Mouse (Mus musculus): Measurements from ENCODE around the gene AI182371. TPM values are rescaled to one million over a fixed set of nuclear protein-coding genes. Genes with fewer than 3 reads are reported as not detected.

Gene AI182371
- polyA plus RNA-seq, 1 experiment from 2014 or later: 0.46 TPM

- Histone ChIP-seq H3K9ac (replicated peaks; ENCODE audit: low read length) (no peak overlapping the region), H3K4me1 (ENCODE audit: insufficient read depth, low read length) (no peaks in the 10 kb centered on the region), H3K4me2 (replicated peaks; ENCODE audit: low read depth, low read length) (no peak overlapping the region), H3K27ac (ENCODE audit: low read length) (no peak overlapping the region), H3K36me3 (ENCODE audit: insufficient read depth, low read length) (no peaks in the 10 kb centered on the region), H3K4me3 (ENCODE audit: low read length) (no peak overlapping the region), H3K27me3 (ENCODE audit: insufficient read depth, low read length) (no peaks in the 10 kb centered on the region), H3K9me3 (ENCODE audit: low read length) (no peaks in the 10 kb centered on the region)
- ATAC-seq (ENCODE audit: low FRiP score, low TSS enrichment): no peak
- 85% methylated on average over 3 of the region's 3 CpGs for WGBS
Observed at GRCm38 (mm10) chr2:35074328-35074727, 27.0 kb downstream of the AI182371 start.

GRCm38 (mm10) chr2:35072547-35072946 lies 28.8 kb downstream of the AI182371 start:
- no peaks in the 10 kb centered on the region for H3K9me3 ChIP-seq (ENCODE audit: low read length)
- ATAC-seq (ENCODE audit: low FRiP score, low TSS enrichment): no peak
- H3K4me2 ChIP-seq (replicated peaks; ENCODE audit: low read depth, low read length): no peak overlapping the region
- H3K27ac ChIP-seq (ENCODE audit: low read length): peak overlapping the region; percentile 23; the same call in 1 of the 2 replicates
- H3K4me1 ChIP-seq (ENCODE audit: insufficient read depth, low read length): no peaks in the 10 kb centered on the region
- H3K4me3 ChIP-seq (ENCODE audit: low read length): no peak overlapping the region
- WGBS: 42% methylated on average over 2 of the region's 2 CpGs
- H3K9ac ChIP-seq (replicated peaks; ENCODE audit: low read length): no peak overlapping the region
- no peaks in the 10 kb centered on the region for H3K36me3 ChIP-seq (ENCODE audit: insufficient read depth, low read length)
- no peaks in the 10 kb centered on the region for H3K27me3 ChIP-seq (ENCODE audit: insufficient read depth, low read length)

GRCm38 (mm10) chr2:35070275-35070674 lies 31.1 kb downstream of the AI182371 start:
- no peak overlapping the region for H3K9ac ChIP-seq (replicated peaks; ENCODE audit: low read length)
- no peak overlapping the region for H3K4me3 ChIP-seq (ENCODE audit: low read length)
- H3K4me1 ChIP-seq (ENCODE audit: insufficient read depth, low read length): no peaks in the 10 kb centered on the region
- no peaks in the 10 kb centered on the region for H3K36me3 ChIP-seq (ENCODE audit: insufficient read depth, low read length)
- no peaks in the 10 kb centered on the region for H3K27me3 ChIP-seq (ENCODE audit: insufficient read depth, low read length)
- no peaks in the 10 kb centered on the region for H3K9me3 ChIP-seq (ENCODE audit: low read length)
- 42% methylated on average over 4 of the region's 4 CpGs for WGBS
- no peak overlapping the region; the same call in 1 of the 2 replicates for H3K27ac ChIP-seq (ENCODE audit: low read length)
- no peak overlapping the region for H3K4me2 ChIP-seq (replicated peaks; ENCODE audit: low read depth, low read length)
- peak; percentile 54; the same call in 1 of the 2 replicates for ATAC-seq (ENCODE audit: low FRiP score, low TSS enrichment)

GRCm38 (mm10) chr2:35069124-35069523 lies 32.2 kb downstream of the AI182371 start:
- WGBS: 92% methylated on average over 1 of the region's 1 CpGs
- no peak overlapping the region for H3K4me2 ChIP-seq (replicated peaks; ENCODE audit: low read depth, low read length)
- no peak for ATAC-seq (ENCODE audit: low FRiP score, low TSS enrichment)
- no peaks in the 10 kb centered on the region for H3K4me1 ChIP-seq (ENCODE audit: insufficient read depth, low read length)
- no peaks in the 10 kb centered on the region for H3K36me3 ChIP-seq (ENCODE audit: insufficient read depth, low read length)
- no peak overlapping the region for H3K27ac ChIP-seq (ENCODE audit: low read length)
- no peak overlapping the region for H3K4me3 ChIP-seq (ENCODE audit: low read length)
- H3K9ac ChIP-seq (replicated peaks; ENCODE audit: low read length): no peak overlapping the region
- H3K9me3 ChIP-seq (ENCODE audit: low read length): no peaks in the 10 kb centered on the region
- no peaks in the 10 kb centered on the region for H3K27me3 ChIP-seq (ENCODE audit: insufficient read depth, low read length)

GRCm38 (mm10) chr2:35067117-35067516 lies 34.2 kb downstream of the AI182371 start:
- no peak overlapping the region for H3K4me3 ChIP-seq (ENCODE audit: low read length)
- ATAC-seq (ENCODE audit: low FRiP score, low TSS enrichment): no peak
- H3K4me2 ChIP-seq (replicated peaks; ENCODE audit: low read depth, low read length): no peak overlapping the region
- no peak overlapping the region for H3K27ac ChIP-seq (ENCODE audit: low read length)
- H3K36me3 ChIP-seq (ENCODE audit: insufficient read depth, low read length): no peaks in the 10 kb centered on the region
- no peaks in the 10 kb centered on the region for H3K27me3 ChIP-seq (ENCODE audit: insufficient read depth, low read length)
- WGBS: 84% methylated on average over 11 of the region's 11 CpGs
- no peaks in the 10 kb centered on the region for H3K4me1 ChIP-seq (ENCODE audit: insufficient read depth, low read length)
- no peak overlapping the region for H3K9ac ChIP-seq (replicated peaks; ENCODE audit: low read length)
- H3K9me3 ChIP-seq (ENCODE audit: low read length): no peaks in the 10 kb centered on the region

GRCm38 (mm10) chr2:35066525-35067082 lies 34.7 kb downstream of the AI182371 start:
- no peak overlapping the region for H3K9ac ChIP-seq (replicated peaks; ENCODE audit: low read length)
- H3K4me3 ChIP-seq (ENCODE audit: low read length): no peak overlapping the region
- ATAC-seq (ENCODE audit: low FRiP score, low TSS enrichment): no peak
- no peaks in the 10 kb centered on the region for H3K27me3 ChIP-seq (ENCODE audit: insufficient read depth, low read length)
- no peak overlapping the region for H3K27ac ChIP-seq (ENCODE audit: low read length)
- H3K4me2 ChIP-seq (replicated peaks; ENCODE audit: low read depth, low read length): no peak overlapping the region
- H3K36me3 ChIP-seq (ENCODE audit: insufficient read depth, low read length): no peaks in the 10 kb centered on the region
- H3K9me3 ChIP-seq (ENCODE audit: low read length): no peaks in the 10 kb centered on the region
- WGBS: 93% methylated on average over 13 of the region's 13 CpGs
- H3K4me1 ChIP-seq (ENCODE audit: insufficient read depth, low read length): no peaks in the 10 kb centered on the region

- WGBS: 82% methylated on average over 6 of the region's 6 CpGs
- ATAC-seq (ENCODE audit: low FRiP score, low TSS enrichment): no peak
- H3K27me3 ChIP-seq (ENCODE audit: insufficient read depth, low read length): no peaks in the 10 kb centered on the region
- no peak overlapping the region for H3K9ac ChIP-seq (replicated peaks; ENCODE audit: low read length)
- no peak overlapping the region for H3K4me3 ChIP-seq (ENCODE audit: low read length)
- H3K36me3 ChIP-seq (ENCODE audit: insufficient read depth, low read length): no peaks in the 10 kb centered on the region
- H3K4me1 ChIP-seq (ENCODE audit: insufficient read depth, low read length): no peaks in the 10 kb centered on the region
- H3K4me2 ChIP-seq (replicated peaks; ENCODE audit: low read depth, low read length): no peak overlapping the region
- no peaks in the 10 kb centered on the region for H3K9me3 ChIP-seq (ENCODE audit: low read length)
- H3K27ac ChIP-seq (ENCODE audit: low read length): no peak overlapping the region
Observed at GRCm38 (mm10) chr2:35063333-35064030, 37.9 kb downstream of the AI182371 start.

GRCm38 (mm10) chr2:35061338-35061737 lies 40.0 kb downstream of the AI182371 start, which contains the start of gene Hc:
Gene Hc, minus strand, starts transcription at chr2:35061438.
- Histone ChIP-seq H3K27me3 (ENCODE audit: insufficient read depth, low read length) (no peaks in the 10 kb centered on the region), H3K4me1 (ENCODE audit: insufficient read depth, low read length) (no peaks in the 10 kb centered on the region), H3K36me3 (ENCODE audit: insufficient read depth, low read length) (no peaks in the 10 kb centered on the region), H3K4me2 (replicated peaks; ENCODE audit: low read depth, low read length) (no peak within 1 kb of the TSS), H3K9ac (replicated peaks; ENCODE audit: low read length) (no peak within 1 kb of the TSS), H3K4me3 (ENCODE audit: low read length) (no peak within 1 kb of the TSS), H3K9me3 (ENCODE audit: low read length) (no peaks in the 10 kb centered on the region), H3K27ac (ENCODE audit: low read length) (no peak within 1 kb of the TSS)
- no peak for ATAC-seq (ENCODE audit: low FRiP score, low TSS enrichment)
- 61% methylated on average over 5 of the region's 5 CpGs for WGBS

- WGBS: 23% methylated on average over 6 of the region's 6 CpGs
- Histone ChIP-seq H3K4me1 (ENCODE audit: insufficient read depth, low read length) (no peaks in the 10 kb centered on the region), H3K4me2 (replicated peaks; ENCODE audit: low read depth, low read length) (no peak overlapping the region), H3K27ac (ENCODE audit: low read length) (no peak overlapping the region), H3K9ac (replicated peaks; ENCODE audit: low read length) (no peak overlapping the region), H3K36me3 (ENCODE audit: insufficient read depth, low read length) (no peaks in the 10 kb centered on the region), H3K9me3 (ENCODE audit: low read length) (no peaks in the 10 kb centered on the region), H3K4me3 (ENCODE audit: low read length) (no peak overlapping the region), H3K27me3 (ENCODE audit: insufficient read depth, low read length) (no peaks in the 10 kb centered on the region)
- no peak for ATAC-seq (ENCODE audit: low FRiP score, low TSS enrichment)
Observed at GRCm38 (mm10) chr2:35060897-35061296, 40.4 kb downstream of the AI182371 start.

GRCm38 (mm10) chr2:35060256-35060655 lies 41.1 kb downstream of the AI182371 start:
- H3K4me3 ChIP-seq (ENCODE audit: low read length): no peak overlapping the region
- H3K4me1 ChIP-seq (ENCODE audit: insufficient read depth, low read length): no peaks in the 10 kb centered on the region
- no peaks in the 10 kb centered on the region for H3K27me3 ChIP-seq (ENCODE audit: insufficient read depth, low read length)
- H3K27ac ChIP-seq (ENCODE audit: low read length): no peak overlapping the region
- H3K36me3 ChIP-seq (ENCODE audit: insufficient read depth, low read length): no peaks in the 10 kb centered on the region
- ATAC-seq (ENCODE audit: low FRiP score, low TSS enrichment): no peak
- H3K9me3 ChIP-seq (ENCODE audit: low read length): no peaks in the 10 kb centered on the region
- WGBS: 75% methylated on average over 5 of the region's 5 CpGs
- H3K4me2 ChIP-seq (replicated peaks; ENCODE audit: low read depth, low read length): no peak overlapping the region
- no peak overlapping the region for H3K9ac ChIP-seq (replicated peaks; ENCODE audit: low read length)
